ENCODE assay signal across 8 mouse cellular contexts in genomic region chr11:88161051-88161581, GRCm38 (mm10). TPM values are rescaled to one million over a fixed set of nuclear protein-coding genes. Genes with fewer than 3 reads are reported as not detected.
DNase-seq lines count a peak whose midpoint lies in the region; ATAC-seq lines count a peak whose summit lies in the region.

No protein-coding gene starts in this region.

- H3K4me1 ChIP-seq in erythroblast, embryonic 14.5 days (ENCODE audit: control insufficient read depth): peaks cover 7% of the 10 kb centered on the region
- peaks cover 63% of the 10 kb centered on the region for H3K4me1 ChIP-seq in forebrain, embryonic 13.5 days

- no peaks in the 10 kb centered on the region for H3K9me3 ChIP-seq in erythroblast, embryonic 14.5 days (ENCODE audit: control insufficient read depth, low read length)
- no peaks in the 10 kb centered on the region for H3K9me3 ChIP-seq in forebrain, embryonic 13.5 days (replicated peaks)

- peak overlapping the region; percentile 42 for H3K4me3 ChIP-seq in erythroblast, embryonic 14.5 days (replicated peaks)
- H3K4me3 ChIP-seq in forebrain, embryonic 13.5 days: peak overlapping the region; percentile 45

- peak; percentile 94 for DNase-seq in brain, adult 2 months (ENCODE audit: low read depth, low spot score)
- DNase-seq in heart, postnatal 4 days: peak; percentile 79
- peak; percentile 80 for DNase-seq in layer of hippocampus, adult 9-11 months
- DNase-seq in lung, postnatal 14 days: peak; percentile 70
- DNase-seq in skeletal muscle tissue, adult 2 months (ENCODE audit: low read depth, low spot score): peak; percentile 94

- no peak for ATAC-seq in erythroblast, adult 5-6 weeks (replicated peaks; ENCODE audit: low FRiP score, poor library complexity, severe bottlenecking)
- ATAC-seq in forebrain, embryonic 13.5 days: peak; percentile 64; the same call in 1 of the 2 replicates

- peak overlapping the region; percentile 86 for H3K27ac ChIP-seq in forebrain, embryonic 13.5 days

- peak overlapping the region; percentile 71 for H3K9ac ChIP-seq in forebrain, embryonic 13.5 days

- no peaks in the 10 kb centered on the region for H3K36me3 ChIP-seq in erythroblast, embryonic 14.5 days (ENCODE audit: control insufficient read depth)
- no peaks in the 10 kb centered on the region for H3K36me3 ChIP-seq in forebrain, embryonic 13.5 days (ENCODE audit: poor library complexity, severe bottlenecking)

- under 1% methylated on average over 16 of the region's 33 CpGs for WGBS in forebrain, embryonic 13.5 days

- H3K4me2 ChIP-seq in forebrain, embryonic 13.5 days: peak overlapping the region; percentile 77

- H3K27me3 ChIP-seq in erythroblast, embryonic 14.5 days (ENCODE audit: control insufficient read depth): peaks cover 38% of the 10 kb centered on the region
- H3K27me3 ChIP-seq in forebrain, embryonic 13.5 days: no peaks in the 10 kb centered on the region

RNA-seq across cellular contexts. Expression of gene Mrps23, which starts 43.1 kb away (rescaled TPM):
- polyA plus RNA-seq in erythroblast, embryonic 14.5 days (2012): 8.2 and 9.9 TPM in 2 replicates
- total RNA-seq in erythroblast, adult 5-6 weeks (2015; ENCODE audit: low replicate concordance): 16.9 and 19.2 TPM in 2 replicates
- total RNA-seq in erythroblast, adult 5-6 weeks (2017; ENCODE audit: low replicate concordance): 10.1 and 51.3 TPM in 2 replicates
- polyA plus RNA-seq in forebrain, embryonic 13.5 days (2015; fragmentation: Nextera tagmentation; extraction: Ambion mirVana): 70.4 and 70.9 TPM in 2 replicates
- total RNA-seq in heart, postnatal 4 days (2021): 100 to 1,000 TPM; 204 to 207 TPM
